Mouse (Mus musculus) ES-Bruce4 (cell line): ENCODE results near the gene Prr12. TPM values are rescaled to one million over a fixed set of nuclear protein-coding genes. Genes with fewer than 3 reads are reported as not detected.

Experiments
- H3K27ac ChIP-seq: 2 replicates; pipeline ENCODE4 v1.5.1; 2012; ENCODE audit warnings: low read length, inconsistent platforms; ENCODE audit not compliant: insufficient read depth
- H3K27me3 ChIP-seq: 2 replicates; pipeline ENCODE4 v1.6.1; 2012; ENCODE audit warnings: mild to moderate bottlenecking, low read length, inconsistent platforms; ENCODE audit not compliant: control insufficient read depth, poor library complexity, insufficient read depth, severe bottlenecking
- H3K36me3 ChIP-seq: 2 replicates; pipeline ENCODE4 v1.6.1; 2012; ENCODE audit warnings: inconsistent platforms, mild to moderate bottlenecking, low read length, moderate library complexity; ENCODE audit not compliant: control insufficient read depth, poor library complexity, insufficient read depth, severe bottlenecking
- H3K4me1 ChIP-seq: one replicate; pipeline ENCODE4 v1.8.1; 2011; ENCODE audit warnings: low read length; ENCODE audit not compliant: control insufficient read depth, insufficient read depth
- H3K4me3 ChIP-seq: 2 replicates; pipeline ENCODE4 v1.5.1; 2011; ENCODE audit warnings: low read depth, mild to moderate bottlenecking, low read length
- H3K9ac ChIP-seq: 2 replicates; pipeline ENCODE4 v1.6.1; 2012; ENCODE audit warnings: low read depth, mild to moderate bottlenecking, inconsistent platforms; ENCODE audit not compliant: poor library complexity, severe bottlenecking
- H3K9me3 ChIP-seq: replicated peaks from 2 replicates; pipeline ENCODE4 v1.6.1; 2012; ENCODE audit warnings: mild to moderate bottlenecking, low read length, inconsistent platforms; ENCODE audit not compliant: control insufficient read depth, poor library complexity, insufficient read depth, severe bottlenecking
- CTCF ChIP-seq: IDR thresholded peaks from one replicate; pipeline ENCODE4 v1.8.1; 2011; ENCODE audit warnings: low read depth, low read length
- EP300 ChIP-seq: IDR thresholded peaks from 2 replicates; pipeline ENCODE4 v1.6.1; 2011; ENCODE audit warnings: low read depth, low read length; ENCODE audit not compliant: insufficient read depth
- POLR2A ChIP-seq: IDR thresholded peaks from one replicate; pipeline ENCODE4 v1.8.1; 2011; ENCODE audit warnings: low read length; ENCODE audit not compliant: insufficient read depth
- polyA plus RNA-seq: library from polyadenylated mRNA; stranded (reverse); fragments of >200 nt; gene quantifications from 2 replicates; pipeline ENCODE4 v1.2.4, GENCODE M21; 2011; ENCODE audit warnings: low read depth; ENCODE audit not compliant: missing spikeins, insufficient read depth, insufficient read length

Prr12 gene
- polyA plus RNA-seq, 1 experiment = 35.0 TPM

DNA sequence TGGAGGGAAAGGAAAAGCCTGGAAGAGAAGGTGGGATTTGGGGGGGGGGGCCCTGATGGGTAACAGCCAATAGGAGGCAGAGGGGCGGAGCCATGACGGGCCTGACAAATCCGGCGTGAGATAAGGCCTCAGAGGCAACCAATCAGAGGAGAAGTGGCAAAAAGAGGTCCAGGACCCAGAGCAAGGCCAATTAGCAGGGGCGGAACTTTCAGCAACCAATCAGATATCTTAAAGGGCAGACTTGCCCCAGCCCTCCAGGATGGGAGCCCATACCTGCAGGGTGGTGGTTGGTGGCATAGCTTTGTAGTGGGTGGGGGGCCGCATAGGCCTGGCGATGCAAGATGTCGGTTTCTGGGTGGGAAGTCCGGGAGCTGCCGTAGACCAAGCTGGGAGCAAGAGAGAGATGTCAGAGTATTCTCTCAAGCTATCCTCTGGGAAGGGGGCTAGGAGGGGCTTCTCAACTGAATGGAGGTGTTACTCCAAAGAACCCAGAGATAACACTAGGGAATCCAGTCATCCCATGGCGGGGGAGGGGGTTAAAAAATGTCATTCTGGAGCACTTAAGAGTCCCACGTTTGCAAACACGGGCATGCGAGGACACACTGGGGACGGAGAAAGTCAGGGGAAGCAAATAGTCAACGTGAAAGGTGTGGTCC is 1.6 kb downstream of the Prr12 start:
- H3K9me3 ChIP-seq = no peaks in the 10 kb centered on the region
- H3K9ac ChIP-seq = peak overlapping the region; percentile 96
- no peaks in the 10 kb centered on the region for H3K27me3 ChIP-seq
- peaks cover 5% of the 10 kb centered on the region for H3K4me1 ChIP-seq
- H3K36me3 ChIP-seq = peaks cover 19% of the 10 kb centered on the region; the same call in 1 of the 2 replicates
- TF ChIP-seq POLR2A (peak; percentile 23), CTCF (no peak)
- H3K27ac ChIP-seq = peak overlapping the region; percentile 91
- peak overlapping the region; percentile 74 for H3K4me3 ChIP-seq

DNA sequence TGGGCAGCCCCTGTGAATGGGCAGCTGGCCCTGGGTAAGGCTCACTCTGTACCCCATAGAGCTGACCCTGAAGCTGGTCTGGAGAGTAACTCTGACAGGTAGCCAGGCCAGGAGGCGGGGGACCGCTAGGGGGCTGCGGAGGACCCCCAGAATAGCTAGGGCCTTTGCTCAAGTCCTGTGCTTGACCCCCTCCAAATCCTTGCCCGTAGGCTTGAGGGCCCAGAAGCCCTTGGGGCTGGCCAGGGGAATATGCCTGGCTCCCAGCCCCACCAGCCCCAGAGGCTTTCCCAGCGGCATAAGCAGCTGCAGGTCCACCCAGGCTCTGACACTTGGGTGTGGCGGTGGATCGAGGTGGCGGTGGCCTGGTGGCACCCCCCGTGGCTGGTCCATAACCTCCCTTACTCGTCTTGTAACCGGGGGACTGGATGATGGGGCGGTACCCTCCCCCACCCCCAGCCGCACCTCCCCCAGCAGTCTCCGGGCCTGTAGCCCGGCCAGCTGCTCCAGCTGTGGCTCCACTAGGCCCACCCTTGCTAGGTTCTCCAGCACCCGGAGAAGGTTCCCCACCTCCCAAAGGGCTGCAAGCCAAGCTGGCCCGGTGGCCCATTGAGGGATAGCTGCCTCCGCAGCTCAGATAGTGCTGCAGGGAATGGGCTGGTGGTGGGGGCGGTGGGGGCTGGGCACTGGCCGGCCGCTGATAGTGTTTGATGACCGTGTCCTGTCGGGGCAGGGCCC is 3.6 kb downstream of the Prr12 start:
- H3K9ac ChIP-seq = 0 out of 2 replicates have a peak overlapping the region, but pooled peaks have one; percentile 15
- H3K27ac ChIP-seq = no peak overlapping the region
- TF ChIP-seq POLR2A (no peak), EP300 (no peak), CTCF (no peak)
- H3K27me3 ChIP-seq = no peaks in the 10 kb centered on the region
- H3K9me3 ChIP-seq = no peaks in the 10 kb centered on the region
- peaks cover 5% of the 10 kb centered on the region for H3K4me1 ChIP-seq
- peaks cover 25% of the 10 kb centered on the region for H3K36me3 ChIP-seq
- no peak overlapping the region for H3K4me3 ChIP-seq

- no peak overlapping the region for H3K27ac ChIP-seq
- TF ChIP-seq EP300 (no peak), CTCF (peak; percentile 33), POLR2A (no peak)
- 0 out of 2 replicates have a peak overlapping the region, but pooled peaks have one; percentile 3 for H3K4me3 ChIP-seq
- H3K9me3 ChIP-seq = no peaks in the 10 kb centered on the region
- no peak overlapping the region for H3K9ac ChIP-seq
- H3K36me3 ChIP-seq = peaks cover 33% of the 10 kb centered on the region
- H3K4me1 ChIP-seq = peaks cover 5% of the 10 kb centered on the region
- no peaks in the 10 kb centered on the region for H3K27me3 ChIP-seq
Observed at GRCm38 (mm10) chr7:45048001-45048890, 4.4 kb downstream of the Prr12 start.

DNA sequence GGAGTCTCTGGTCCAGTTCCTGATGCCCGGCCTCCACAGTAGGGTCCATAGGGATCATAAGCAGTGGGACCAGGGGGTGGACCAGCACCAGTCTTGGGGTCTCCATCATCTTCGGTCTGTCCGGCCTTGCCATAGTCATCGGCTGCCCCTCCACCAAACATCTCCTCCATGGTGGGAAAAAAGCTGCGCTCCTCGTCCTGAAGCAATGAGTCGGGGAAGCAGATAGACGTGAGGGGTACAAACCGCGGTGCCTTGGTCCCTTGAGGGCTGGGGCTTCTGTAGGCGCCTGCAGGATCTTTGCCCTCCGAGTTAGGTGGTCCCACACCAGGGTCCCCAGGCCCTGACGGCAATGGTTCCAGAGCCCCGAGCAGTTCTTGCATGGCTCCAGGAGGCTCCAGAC is 5.2 kb downstream of the Prr12 start:
- H3K4me1 ChIP-seq = peaks cover 5% of the 10 kb centered on the region
- no peaks in the 10 kb centered on the region for H3K27me3 ChIP-seq
- H3K36me3 ChIP-seq = peaks cover 40% of the 10 kb centered on the region
- no peaks in the 10 kb centered on the region for H3K9me3 ChIP-seq
- H3K9ac ChIP-seq = no peak overlapping the region
- TF ChIP-seq EP300 = no peak
- TF ChIP-seq POLR2A = no peak
- no peak for TF ChIP-seq CTCF
- no peak overlapping the region for H3K4me3 ChIP-seq
- H3K27ac ChIP-seq = no peak overlapping the region

DNA sequence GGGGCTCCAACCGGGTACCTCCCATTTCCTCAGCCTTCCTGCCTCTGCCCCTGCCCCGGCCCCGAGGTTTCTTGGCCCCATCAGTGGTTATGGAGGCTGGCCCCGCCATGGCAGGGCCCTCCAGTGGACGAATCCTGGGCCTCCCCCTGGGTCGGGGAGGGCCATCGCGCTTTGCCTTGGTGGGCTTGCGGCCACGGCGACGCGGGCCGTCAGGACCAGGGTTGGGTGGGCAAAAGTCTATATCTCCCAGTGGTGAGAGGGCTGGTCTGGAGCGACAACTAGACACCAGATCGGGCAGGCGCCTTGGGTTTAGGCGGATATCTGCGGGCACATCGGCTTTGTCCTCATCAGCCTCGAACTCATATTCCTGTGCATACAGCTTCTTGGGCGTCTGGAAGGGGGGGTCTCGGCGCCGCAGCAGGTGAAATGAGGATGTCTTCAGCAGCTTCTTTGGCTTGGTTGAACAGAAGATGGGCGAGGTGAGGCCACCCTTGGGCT is 5.8 kb downstream of the Prr12 start:
- H3K9me3 ChIP-seq = no peaks in the 10 kb centered on the region
- H3K4me1 ChIP-seq = peaks cover 5% of the 10 kb centered on the region
- H3K27ac ChIP-seq = no peak overlapping the region
- peaks cover 46% of the 10 kb centered on the region for H3K36me3 ChIP-seq
- peak overlapping the region; percentile 19 for H3K9ac ChIP-seq
- H3K4me3 ChIP-seq = peak overlapping the region; percentile 35
- no peaks in the 10 kb centered on the region for H3K27me3 ChIP-seq
- TF ChIP-seq EP300 = no peak
- no peak for TF ChIP-seq POLR2A
- TF ChIP-seq CTCF = no peak
